Mouse (Mus musculus) olfactory bulb, adult 2 months (tissue): ENCODE results near the gene Nfasc.

Experiments
- CTCF ChIP-seq: fragments of 200-500 bp; IDR thresholded peaks from 2 replicates; pipeline ENCODE4 v1.5.1; 2012; ENCODE audit warnings: low read depth, mild to moderate bottlenecking, low read length, moderate library complexity; ENCODE audit not compliant: insufficient read depth
- POLR2A ChIP-seq: fragments of 200-500 bp; IDR thresholded peaks from 2 replicates; pipeline ENCODE4 v1.6.1; 2012; ENCODE audit warnings: mild to moderate bottlenecking, low read depth, low read length, moderate library complexity; ENCODE audit not compliant: insufficient read depth

DNA sequence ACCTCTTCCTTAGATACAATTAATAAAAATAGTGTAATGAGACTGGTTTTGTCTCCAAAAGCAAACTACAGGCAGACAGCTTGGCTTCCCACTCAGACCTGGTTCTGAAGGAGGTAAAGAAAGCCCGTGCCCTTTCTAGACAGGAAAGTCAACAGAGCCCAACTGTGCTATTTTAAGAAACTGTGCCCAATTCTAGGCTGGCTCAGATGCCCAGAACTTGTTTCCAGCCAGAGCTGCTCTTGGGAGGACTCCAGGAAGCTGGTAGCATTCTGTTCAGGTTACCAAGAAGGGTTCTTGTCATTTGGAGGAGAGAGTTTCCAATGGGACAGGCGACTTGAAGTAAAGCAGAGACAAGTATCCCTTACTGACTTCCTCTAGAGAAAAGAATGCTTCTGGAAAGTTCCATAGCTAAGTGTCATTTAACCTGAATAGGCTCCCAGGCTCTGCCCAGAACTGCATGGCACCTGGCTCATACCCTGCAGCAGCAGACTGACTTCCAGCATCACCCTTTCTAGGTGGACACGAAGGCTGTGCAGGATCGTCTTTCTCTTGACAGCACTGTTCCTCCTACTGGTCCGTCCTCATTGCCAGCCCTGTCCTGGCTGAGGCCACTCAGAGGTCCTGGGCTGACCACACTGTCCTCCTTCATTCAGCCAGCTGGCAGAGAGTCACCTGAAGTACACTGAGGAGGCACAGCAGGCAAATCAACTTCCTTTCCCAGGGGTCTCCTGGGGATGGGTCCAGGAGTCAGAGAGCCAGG, 111.8 kb downstream of the Nfasc start:
- TF ChIP-seq POLR2A (no peak), CTCF (no peak)
